ENCODE assay signal across 33 mouse cellular contexts in genomic region chr7:142413285-142413684, GRCm38 (mm10). TPM values are rescaled to one million over a fixed set of nuclear protein-coding genes. Genes with fewer than 3 reads are reported as not detected.
DNase-seq lines count a peak whose midpoint lies in the region; ATAC-seq and TF ChIP-seq lines count a peak whose summit lies in the region.
"Had no signal": no experiment of that assay in that cellular context is flagged by ENCODE, and none has a peak within 500 bp of the region (broad histone marks: within the 10 kb centered on the region; RNA-seq: fewer than 3 reads in every experiment).

No protein-coding gene starts in this region.

- no peaks in the 10 kb centered on the region for H3K4me1 ChIP-seq in liver, postnatal 0 days (ENCODE audit: insufficient read depth)
- H3K4me1 ChIP-seq in liver, embryonic 13.5 days (replicated peaks), result peaks cover 24% of the 10 kb centered on the region
- peaks cover 14% of the 10 kb centered on the region for H3K4me1 ChIP-seq in liver, embryonic 16.5 days (ENCODE audit: control insufficient read depth, low read depth, low read length)
- H3K4me1 ChIP-seq: embryonic facial prominence, embryonic 10.5 days; embryonic facial prominence, embryonic 13.5 days; hindbrain, embryonic 10.5 days; hindbrain, embryonic 13.5 days had no signal

- DNase-seq in liver, result peak; percentile 56
- DNase-seq in liver, postnatal 0 days, result no peak
- DNase-seq in liver, embryonic 13.5 days, result no peak
- no peak for DNase-seq in lung, adult 18-20 months
- no peak for DNase-seq in adrenal gland, adult (ENCODE audit: inconsistent age in 2 of 2, low spot score in 1 of 2)
- no peak for DNase-seq in urinary bladder, adult 2 months (ENCODE audit: low spot score)
- DNase-seq: adrenal gland, adult 8-10 months; adrenal gland, postnatal 25 days; cerebellum, adult 11-12 months; cerebellum, adult 8-10 months; cerebellum, postnatal 10 days; cerebellum, postnatal 36 days; embryo, embryonic 11 days; forebrain, postnatal 0 days; gastrocnemius, adult 2 months; gastrocnemius, postnatal 14 days; heart, adult 11 months; heart, postnatal 36 days had no signal

- H3K36me3 ChIP-seq in liver, postnatal 0 days (replicated peaks; ENCODE audit: insufficient read depth, low read length), result no peaks in the 10 kb centered on the region
- no peaks in the 10 kb centered on the region for H3K36me3 ChIP-seq in liver, embryonic 13.5 days
- H3K36me3 ChIP-seq in liver, embryonic 16.5 days (ENCODE audit: control insufficient read depth, insufficient read depth), result no peaks in the 10 kb centered on the region
- H3K36me3 ChIP-seq: embryonic facial prominence, embryonic 10.5 days; embryonic facial prominence, embryonic 13.5 days; G1E; hindbrain, embryonic 10.5 days; hindbrain, embryonic 13.5 days had no signal

- no peak for TF ChIP-seq CTCF in liver, postnatal 0 days (IDR thresholded peaks at IDR 0.05; ENCODE audit: low read depth)

- no peaks in the 10 kb centered on the region for H3K27me3 ChIP-seq in liver, postnatal 0 days (ENCODE audit: insufficient read depth, low read length)
- H3K27me3 ChIP-seq in liver, embryonic 13.5 days, result no peaks in the 10 kb centered on the region
- H3K27me3 ChIP-seq in liver, embryonic 16.5 days (ENCODE audit: control insufficient read depth, insufficient read depth, low read depth, low read length), result no peaks in the 10 kb centered on the region
- H3K27me3 ChIP-seq: embryonic facial prominence, embryonic 13.5 days; hindbrain, embryonic 13.5 days had no signal

- no peaks in the 10 kb centered on the region for H3K9me3 ChIP-seq in liver, postnatal 0 days (ENCODE audit: low read length)
- H3K9me3 ChIP-seq in liver, embryonic 13.5 days (replicated peaks), result no peaks in the 10 kb centered on the region
- no peaks in the 10 kb centered on the region for H3K9me3 ChIP-seq in liver, embryonic 16.5 days (replicated peaks; ENCODE audit: control insufficient read depth, low read length)
- H3K9me3 ChIP-seq: embryonic facial prominence, embryonic 10.5 days; embryonic facial prominence, embryonic 13.5 days; G1E; hindbrain, embryonic 10.5 days; hindbrain, embryonic 13.5 days had no signal

- H3K4me3 ChIP-seq in liver, postnatal 0 days (ENCODE audit: low read depth, low read length), result no peak overlapping the region
- no peak overlapping the region for H3K4me3 ChIP-seq in liver, embryonic 13.5 days (replicated peaks)
- no peak overlapping the region for H3K4me3 ChIP-seq in liver, embryonic 16.5 days (ENCODE audit: low read depth, low read length)
- H3K4me3 ChIP-seq: embryonic facial prominence, embryonic 10.5 days; embryonic facial prominence, embryonic 13.5 days; gastrocnemius, adult 2 months; hindbrain, embryonic 10.5 days; hindbrain, embryonic 13.5 days had no signal

- no peak overlapping the region for H3K9ac ChIP-seq in liver, postnatal 0 days (replicated peaks)
- H3K9ac ChIP-seq in liver, embryonic 13.5 days, result no peak overlapping the region
- H3K9ac ChIP-seq in liver, embryonic 16.5 days (ENCODE audit: low read depth, low read length), result no peak overlapping the region
- H3K9ac ChIP-seq: embryonic facial prominence, embryonic 13.5 days; forebrain, postnatal 0 days; hindbrain, embryonic 13.5 days had no signal

- no peak for ATAC-seq in liver, postnatal 0 days
- peak; percentile 88 for ATAC-seq in liver, embryonic 13.5 days (ENCODE audit: low read depth)
- ATAC-seq in liver, embryonic 16.5 days (ENCODE audit: low read depth), result peak; percentile 84
- no peak for ATAC-seq in CD4-positive, CD25-positive, alpha-beta regulatory T cell, adult 4 months
- ATAC-seq: forebrain, embryonic 14.5 days; forebrain, postnatal 0 days; hindbrain, embryonic 16.5 days had no signal

- H3K4me2 ChIP-seq in liver, postnatal 0 days (ENCODE audit: low read depth, low read length), result no peak overlapping the region
- no peak overlapping the region for H3K4me2 ChIP-seq in liver, embryonic 13.5 days
- H3K4me2 ChIP-seq in liver, embryonic 16.5 days (ENCODE audit: low read depth, low read length), result no peak overlapping the region
- H3K4me2 ChIP-seq: embryonic facial prominence, embryonic 13.5 days; heart, embryonic 11.5 days; hindbrain, embryonic 13.5 days had no signal

- H3K27ac ChIP-seq in liver, postnatal 0 days (ENCODE audit: low read depth), result no peak overlapping the region
- no peak overlapping the region for H3K27ac ChIP-seq in liver, embryonic 13.5 days
- no peak overlapping the region for H3K27ac ChIP-seq in liver, embryonic 16.5 days (ENCODE audit: low read length)
- H3K27ac ChIP-seq: embryonic facial prominence, embryonic 10.5 days; embryonic facial prominence, embryonic 13.5 days; gastrocnemius, adult 2 months; hindbrain, embryonic 10.5 days; hindbrain, embryonic 13.5 days had no signal

- TF ChIP-seq EP300 in liver, postnatal 0 days (IDR thresholded peaks at IDR 0.05; ENCODE audit: low read depth), result no peak

- WGBS in liver, postnatal 0 days (ENCODE audit: insufficient replicate concordance), result 58% methylated on average over 6 of the region's 6 CpGs
- WGBS in liver, embryonic 13.5 days (ENCODE audit: insufficient replicate concordance), result 27% methylated on average over 6 of the region's 6 CpGs
- 33% methylated on average over 6 of the region's 6 CpGs for WGBS in liver, embryonic 16.5 days (ENCODE audit: insufficient replicate concordance)

RNA-seq across cellular contexts. Expression of gene Syt8, which starts 21.4 kb away (rescaled TPM):
- polyA plus RNA-seq in liver, postnatal 0 days (2015; fragmentation: Nextera tagmentation; extraction: Ambion mirVana), result not detected in 2 replicates
- not detected in 2 replicates for polyA plus RNA-seq in liver, embryonic 13.5 days (2015; fragmentation: Nextera tagmentation; extraction: Ambion mirVana)
- polyA plus RNA-seq in liver, embryonic 16.5 days (2015; fragmentation: Nextera tagmentation; extraction: Ambion mirVana), result 0.14 TPM in 1 of 2 replicates, not detected in the other
- not detected for polyA plus RNA-seq in CD4-positive, CD25-positive, alpha-beta regulatory T cell, adult 4 months (2017; shearing (Covaris generic))
- polyA plus RNA-seq in urinary bladder, adult 2 months (2012; rRNA removed), result 316 and 420 TPM in 2 replicates
- polyA plus RNA-seq: cortical plate, adult 2 months; embryonic facial prominence, embryonic 10.5 days; forebrain, embryonic 11.5 days; forebrain, embryonic 14.5 days; forebrain, postnatal 0 days; frontal cortex, adult 2 months; G1E; heart, embryonic 14.5 days; heart, postnatal 0 days; hindbrain, embryonic 10.5 days; hindbrain, embryonic 13.5 days; hindbrain, embryonic 16.5 days had no signal

RNA-seq across cellular contexts. Expression of gene Ctsd, which starts 25.4 kb away (rescaled TPM):
- 311 and 324 TPM in 2 replicates for polyA plus RNA-seq in liver, postnatal 0 days (2015; fragmentation: Nextera tagmentation; extraction: Ambion mirVana)
- polyA plus RNA-seq in liver, embryonic 13.5 days (2015; fragmentation: Nextera tagmentation; extraction: Ambion mirVana), result 297 and 306 TPM in 2 replicates
- 408 and 415 TPM in 2 replicates for polyA plus RNA-seq in liver, embryonic 16.5 days (2015; fragmentation: Nextera tagmentation; extraction: Ambion mirVana)
- 100 to 1,000 TPM; 277 to 325 TPM for polyA plus RNA-seq in CD4-positive, CD25-positive, alpha-beta regulatory T cell, adult 4 months (2017; shearing (Covaris generic))
- polyA plus RNA-seq in urinary bladder, adult 2 months (2012; rRNA removed), result 836 and 938 TPM in 2 replicates

RNA-seq across cellular contexts. Expression of gene Tnni2, which starts 28.3 kb away (rescaled TPM):
- polyA plus RNA-seq in liver, postnatal 0 days (2015; fragmentation: Nextera tagmentation; extraction: Ambion mirVana), result 6.9 and 72.7 TPM in 2 replicates
- polyA plus RNA-seq in liver, embryonic 13.5 days (2015; fragmentation: Nextera tagmentation; extraction: Ambion mirVana), result 3.4 and 4.3 TPM in 2 replicates
- 17.8 and 41.4 TPM in 2 replicates for polyA plus RNA-seq in liver, embryonic 16.5 days (2015; fragmentation: Nextera tagmentation; extraction: Ambion mirVana)
- not detected for polyA plus RNA-seq in CD4-positive, CD25-positive, alpha-beta regulatory T cell, adult 4 months (2017; shearing (Covaris generic))
- 39.4 and 48.2 TPM in 2 replicates for polyA plus RNA-seq in urinary bladder, adult 2 months (2012; rRNA removed)

RNA-seq across cellular contexts. Expression of gene Gm49369, which starts 30.8 kb away (rescaled TPM):
- not detected in 2 replicates for polyA plus RNA-seq in liver, postnatal 0 days (2015; fragmentation: Nextera tagmentation; extraction: Ambion mirVana)
- polyA plus RNA-seq in liver, embryonic 13.5 days (2015; fragmentation: Nextera tagmentation; extraction: Ambion mirVana), result 0.61 TPM in 1 of 2 replicates, not detected in the other
- 1.4 and 1.8 TPM in 2 replicates for polyA plus RNA-seq in liver, embryonic 16.5 days (2015; fragmentation: Nextera tagmentation; extraction: Ambion mirVana)
- polyA plus RNA-seq in CD4-positive, CD25-positive, alpha-beta regulatory T cell, adult 4 months (2017; shearing (Covaris generic)), result not detected
- polyA plus RNA-seq in urinary bladder, adult 2 months (2012; rRNA removed), result 2.0 and 2.2 TPM in 2 replicates
- polyA plus RNA-seq: embryonic facial prominence, embryonic 10.5 days; embryonic facial prominence, embryonic 13.5 days; forebrain, embryonic 11.5 days; forebrain, embryonic 14.5 days; forebrain, postnatal 0 days; heart, embryonic 11.5 days; heart, embryonic 14.5 days had no signal

RNA-seq across cellular contexts. Expression of gene Ifitm10, which starts 39.7 kb away (rescaled TPM):
- 2.1 and 2.2 TPM in 2 replicates for polyA plus RNA-seq in liver, postnatal 0 days (2015; fragmentation: Nextera tagmentation; extraction: Ambion mirVana)
- 1.5 and 1.8 TPM in 2 replicates for polyA plus RNA-seq in liver, embryonic 13.5 days (2015; fragmentation: Nextera tagmentation; extraction: Ambion mirVana)
- 1.6 and 2.0 TPM in 2 replicates for polyA plus RNA-seq in liver, embryonic 16.5 days (2015; fragmentation: Nextera tagmentation; extraction: Ambion mirVana)
- polyA plus RNA-seq in CD4-positive, CD25-positive, alpha-beta regulatory T cell, adult 4 months (2017; shearing (Covaris generic)), result under 1 TPM in 1 of 2 experiments, not detected in 1; 0.91 TPM
- 35.2 and 36.2 TPM in 2 replicates for polyA plus RNA-seq in urinary bladder, adult 2 months (2012; rRNA removed)

Comparison
In these comparisons a context has a peak if more than half of its experiments do, and no peak if none do; other contexts are left out.
1. ATAC-seq: peak in liver, embryonic 13.5 days (single experiment) and liver, embryonic 16.5 days (single experiment); none in liver, postnatal 0 days (single experiment) and CD4-positive, CD25-positive, alpha-beta regulatory T cell, adult 4 months (single experiment).
2. RNA of gene Syt8, which starts 21.4 kb away (polyA plus RNA-seq): 316 to 420 TPM in urinary bladder, adult 2 months; 0.14 TPM in liver, embryonic 16.5 days, not detected in liver, embryonic 13.5 days, not detected in liver, postnatal 0 days and not detected in CD4-positive, CD25-positive, alpha-beta regulatory T cell, adult 4 months; every median in the first group is over 100 times any median in the second.